Mouse (Mus musculus): ENCODE data around the gene Nr6a1. TPM values are rescaled to one million over a fixed set of nuclear protein-coding genes. Genes with fewer than 3 reads are reported as not detected.

Gene Nr6a1
- polyA plus RNA-seq, 1 experiment from 2014 or later: 2.0 TPM

- Histone ChIP-seq H3K9me3 (no peaks in the 10 kb centered on the region), H3K9ac (replicated peaks) (no peak overlapping the region), H3K4me1 (replicated peaks) (peaks cover 4% of the 10 kb centered on the region; the same call in 1 of the 2 replicates), H3K27ac (no peak overlapping the region), H3K36me3 (no peaks in the 10 kb centered on the region), H3K4me2 (replicated peaks) (no peak overlapping the region), H3K27me3 (no peaks in the 10 kb centered on the region), H3K4me3 (replicated peaks) (no peak overlapping the region)
- WGBS: 12% methylated on average over 4 of the region's 4 CpGs
- no peak for ATAC-seq
These were observed 12.5 kb downstream of the Nr6a1 start for GRCm38 (mm10) chr2:38914965-38915364.

DNA sequence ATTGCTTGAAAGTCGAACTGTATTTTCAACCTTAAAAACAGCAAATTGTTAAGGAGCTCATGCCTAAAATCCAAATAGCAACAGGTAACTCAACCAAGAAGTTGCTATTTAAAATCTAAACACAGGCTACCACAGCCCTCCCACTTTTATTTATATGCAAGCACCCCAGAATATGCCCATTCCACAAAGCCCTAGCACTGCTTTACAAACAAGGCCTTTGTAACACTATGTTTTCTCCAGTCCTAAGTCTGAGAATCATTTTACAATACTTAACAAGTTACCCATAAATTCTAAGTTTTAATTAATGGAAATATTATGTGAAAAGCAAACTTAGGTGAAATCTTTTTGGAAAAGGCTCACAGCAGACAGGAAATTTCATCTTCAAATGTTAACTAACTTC is 13.0 kb downstream of the Nr6a1 start:
- peaks cover 4% of the 10 kb centered on the region; the same call in 1 of the 2 replicates for H3K4me1 ChIP-seq (replicated peaks)
- ATAC-seq: no peak
- no peak overlapping the region for H3K9ac ChIP-seq (replicated peaks)
- WGBS: 53% methylated on average over 1 of the region's 1 CpGs
- no peaks in the 10 kb centered on the region for H3K36me3 ChIP-seq
- no peak overlapping the region for H3K4me3 ChIP-seq (replicated peaks)
- H3K27ac ChIP-seq: no peak overlapping the region
- H3K4me2 ChIP-seq (replicated peaks): no peak overlapping the region
- H3K27me3 ChIP-seq: no peaks in the 10 kb centered on the region
- no peaks in the 10 kb centered on the region for H3K9me3 ChIP-seq

DNA sequence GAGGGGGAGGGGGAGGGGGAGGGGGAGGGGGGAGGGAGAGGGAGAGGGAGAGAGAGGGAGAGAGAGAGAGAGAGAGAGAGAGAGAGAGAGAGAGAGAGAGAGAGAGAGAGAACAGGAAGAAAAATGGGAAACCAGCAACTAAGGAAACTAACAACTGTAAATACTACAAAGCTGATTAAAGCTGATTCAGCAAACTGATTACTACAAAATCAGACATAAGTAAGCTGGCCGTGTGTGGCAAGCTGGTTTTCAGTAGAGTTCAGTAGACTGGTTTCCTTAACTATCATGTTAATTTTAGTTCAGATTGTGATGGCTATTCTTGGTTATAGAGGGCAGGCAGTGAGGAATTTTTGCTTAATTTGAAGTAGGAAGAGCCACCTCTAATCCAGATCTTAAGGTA is 18.9 kb downstream of the Nr6a1 start:
- no peaks in the 10 kb centered on the region for H3K36me3 ChIP-seq
- H3K27ac ChIP-seq: no peak overlapping the region
- no peak overlapping the region for H3K4me3 ChIP-seq (replicated peaks)
- no peak overlapping the region for H3K4me2 ChIP-seq (replicated peaks)
- ATAC-seq: no peak
- no peaks in the 10 kb centered on the region for H3K9me3 ChIP-seq
- H3K27me3 ChIP-seq: no peaks in the 10 kb centered on the region
- WGBS: 70% methylated on average over 1 of the region's 1 CpGs
- H3K9ac ChIP-seq (replicated peaks): no peak overlapping the region
- no peaks in the 10 kb centered on the region for H3K4me1 ChIP-seq (replicated peaks)

- WGBS: 79% methylated on average over 5 of the region's 5 CpGs
- no peaks in the 10 kb centered on the region for H3K4me1 ChIP-seq (replicated peaks)
These were observed 21.4 kb downstream of the Nr6a1 start for GRCm38 (mm10) chr2:38906097-38906496.

DNA sequence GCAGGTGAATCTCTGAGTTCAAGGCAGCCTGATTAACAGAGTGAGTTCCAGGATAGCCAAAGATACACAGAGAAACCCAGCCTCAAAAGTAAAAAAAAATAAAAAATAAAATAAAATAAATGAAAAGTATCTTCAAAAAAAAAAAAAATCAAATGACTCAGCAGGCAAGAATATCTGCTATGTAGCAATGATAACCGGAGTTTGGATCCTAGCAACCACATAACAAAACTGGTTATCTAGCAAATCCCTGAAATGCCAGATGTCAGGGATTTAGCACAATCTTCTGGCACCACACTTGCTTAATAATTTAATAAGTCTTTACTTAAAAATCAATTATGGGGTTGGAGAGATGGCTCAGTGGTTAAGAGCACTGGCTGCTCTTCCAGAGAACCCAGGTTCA is 23.2 kb downstream of the Nr6a1 start:
- no peak for ATAC-seq
- Histone ChIP-seq H3K4me2 (replicated peaks) (no peak overlapping the region), H3K9me3 (no peaks in the 10 kb centered on the region), H3K27me3 (no peaks in the 10 kb centered on the region), H3K9ac (replicated peaks) (no peak overlapping the region), H3K4me3 (replicated peaks) (no peak overlapping the region), H3K27ac (no peak overlapping the region), H3K4me1 (replicated peaks) (no peaks in the 10 kb centered on the region), H3K36me3 (no peaks in the 10 kb centered on the region)
- WGBS: 86% methylated on average over 1 of the region's 1 CpGs

More at GRCm38 (mm10) chr2:38906097-38906496, 21.4 kb downstream of the Nr6a1 start:
- no peak overlapping the region for H3K4me2 ChIP-seq (replicated peaks)
- ATAC-seq: no peak
- no peak overlapping the region for H3K4me3 ChIP-seq (replicated peaks)
- H3K36me3 ChIP-seq: no peaks in the 10 kb centered on the region
- H3K9me3 ChIP-seq: no peaks in the 10 kb centered on the region
- H3K27me3 ChIP-seq: no peaks in the 10 kb centered on the region
- no peak overlapping the region for H3K9ac ChIP-seq (replicated peaks)
- H3K27ac ChIP-seq: no peak overlapping the region

- H3K27me3 ChIP-seq: no peaks in the 10 kb centered on the region
- no peaks in the 10 kb centered on the region for H3K36me3 ChIP-seq
- H3K9me3 ChIP-seq: no peaks in the 10 kb centered on the region
- no peak overlapping the region for H3K4me2 ChIP-seq (replicated peaks)
- H3K4me1 ChIP-seq (replicated peaks): no peaks in the 10 kb centered on the region
- ATAC-seq: no peak
- H3K4me3 ChIP-seq (replicated peaks): no peak overlapping the region
- no peak overlapping the region for H3K9ac ChIP-seq (replicated peaks)
- H3K27ac ChIP-seq: no peak overlapping the region
These were observed 24.6 kb downstream of the Nr6a1 start for GRCm38 (mm10) chr2:38902866-38903265.

DNA sequence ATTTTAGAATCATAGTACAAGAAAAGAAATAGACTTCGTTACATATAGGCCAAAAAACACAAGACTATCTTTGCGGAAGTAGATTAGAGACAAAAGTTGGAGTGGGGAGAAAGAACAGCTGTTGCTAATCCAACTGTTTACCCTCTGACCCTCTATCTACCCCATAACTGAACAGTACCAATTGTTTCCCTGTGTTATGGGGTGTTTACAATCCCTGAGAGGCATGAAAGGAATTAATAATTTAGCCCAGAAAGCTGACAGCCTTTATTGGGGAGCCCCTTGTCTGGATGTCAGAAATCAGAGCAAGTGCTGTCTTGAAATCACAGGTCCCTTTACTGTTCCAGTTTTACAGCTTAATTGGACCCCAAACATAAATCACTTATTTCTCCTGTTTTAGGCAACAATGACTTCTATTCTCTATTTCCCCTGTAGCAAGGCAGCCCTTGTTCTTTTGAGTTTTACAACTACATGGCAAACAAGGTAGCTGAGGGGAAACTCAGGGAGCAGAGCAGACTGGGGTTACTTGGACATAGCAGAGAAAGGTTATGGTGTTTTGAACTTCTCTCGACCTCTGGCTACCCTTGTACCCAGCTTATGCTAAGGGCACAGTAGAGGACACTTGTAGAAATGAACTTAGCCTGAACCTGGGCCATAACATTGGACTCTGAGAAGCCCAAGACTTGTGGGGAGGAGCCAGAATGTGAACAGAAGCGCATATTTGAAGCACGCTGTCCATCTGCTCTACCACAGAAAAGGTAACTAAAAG is 46.4 kb downstream of the Nr6a1 start:
- ATAC-seq: no peak
- WGBS: 91% methylated on average over 5 of the region's 5 CpGs

GRCm38 (mm10) chr2:38874544-38875108 is 52.9 kb downstream of the Nr6a1 start:
- Histone ChIP-seq H3K36me3 (peaks cover 50% of the 10 kb centered on the region), H3K9me3 (no peaks in the 10 kb centered on the region), H3K27me3 (no peaks in the 10 kb centered on the region), H3K9ac (replicated peaks) (no peak overlapping the region), H3K4me3 (replicated peaks) (no peak overlapping the region), H3K4me1 (replicated peaks) (no peaks in the 10 kb centered on the region), H3K4me2 (replicated peaks) (no peak overlapping the region), H3K27ac (no peak overlapping the region)
- 25% methylated on average over 1 of the region's 1 CpGs for WGBS
- ATAC-seq: no peak

More for the DNA sequence above, 46.4 kb downstream of the Nr6a1 start:
- H3K9ac ChIP-seq (replicated peaks): no peak overlapping the region
- H3K9me3 ChIP-seq: no peaks in the 10 kb centered on the region
- H3K27me3 ChIP-seq: no peaks in the 10 kb centered on the region
- H3K27ac ChIP-seq: no peak overlapping the region
- H3K4me3 ChIP-seq (replicated peaks): no peak overlapping the region
- no peak overlapping the region for H3K4me2 ChIP-seq (replicated peaks)
- no peaks in the 10 kb centered on the region for H3K4me1 ChIP-seq (replicated peaks)
- peaks cover 37% of the 10 kb centered on the region for H3K36me3 ChIP-seq

DNA sequence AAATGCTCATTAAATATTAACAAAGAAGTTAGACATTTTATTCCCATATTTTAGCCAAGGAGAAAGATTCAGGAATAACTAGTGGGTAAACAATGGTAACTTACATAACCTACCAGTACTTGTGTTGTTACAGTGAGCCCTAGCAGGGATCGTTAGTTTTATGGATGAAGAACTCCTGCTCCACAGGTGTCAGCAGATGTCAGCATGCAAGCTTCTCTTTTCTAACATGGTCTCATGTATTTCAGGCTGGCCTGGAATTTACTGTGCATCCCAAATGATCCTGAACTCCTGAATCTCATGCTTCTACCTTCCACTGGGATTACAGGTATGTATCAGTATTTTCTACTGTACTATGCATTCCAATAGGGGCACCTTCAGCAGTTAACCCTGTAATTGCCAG is 54.8 kb downstream of the Nr6a1 start:
- WGBS: 67% methylated on average over 1 of the region's 1 CpGs
- Histone ChIP-seq H3K4me1 (replicated peaks) (no peaks in the 10 kb centered on the region), H3K36me3 (peaks cover 35% of the 10 kb centered on the region), H3K4me2 (replicated peaks) (no peak overlapping the region), H3K9ac (replicated peaks) (no peak overlapping the region), H3K27me3 (no peaks in the 10 kb centered on the region), H3K4me3 (replicated peaks) (no peak overlapping the region), H3K9me3 (no peaks in the 10 kb centered on the region), H3K27ac (no peak overlapping the region)
- no peak for ATAC-seq

DNA sequence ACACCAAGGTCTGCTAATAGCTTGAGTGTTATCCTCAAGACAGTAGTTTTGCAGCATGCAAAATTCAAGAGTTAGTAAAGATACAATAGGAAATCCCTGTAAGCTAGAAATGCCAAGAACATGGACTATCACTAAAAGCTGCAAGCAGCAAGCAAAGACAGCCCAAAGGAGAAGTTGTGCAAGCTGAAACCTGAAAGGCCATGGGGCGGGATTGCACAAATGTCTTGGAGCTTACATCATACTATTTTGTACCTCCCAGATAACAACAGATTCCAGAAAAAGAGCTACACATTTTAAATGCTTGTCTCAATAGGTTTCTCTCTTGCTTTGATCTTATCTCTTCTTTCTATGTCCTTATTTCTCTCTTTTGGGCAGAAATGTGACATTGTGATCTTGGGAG is 60.8 kb downstream of the Nr6a1 start:
- no peak for ATAC-seq
- WGBS: 96% methylated on average over 1 of the region's 1 CpGs
- H3K4me2 ChIP-seq (replicated peaks): no peak overlapping the region

GRCm38 (mm10) chr2:38864011-38864410 is 63.5 kb downstream of the Nr6a1 start:
- H3K9ac ChIP-seq (replicated peaks): no peak overlapping the region
- no peaks in the 10 kb centered on the region for H3K4me1 ChIP-seq (replicated peaks)
- no peaks in the 10 kb centered on the region for H3K27me3 ChIP-seq
- no peak overlapping the region for H3K4me2 ChIP-seq (replicated peaks)
- H3K4me3 ChIP-seq (replicated peaks): no peak overlapping the region
- no peaks in the 10 kb centered on the region for H3K9me3 ChIP-seq
- 54% methylated on average over 4 of the region's 4 CpGs for WGBS
- peaks cover 15% of the 10 kb centered on the region; the same call in 1 of the 2 replicates for H3K36me3 ChIP-seq
- no peak overlapping the region for H3K27ac ChIP-seq
- ATAC-seq: no peak

More for the DNA sequence above, 60.8 kb downstream of the Nr6a1 start:
- H3K27ac ChIP-seq: no peak overlapping the region
- no peaks in the 10 kb centered on the region for H3K27me3 ChIP-seq
- no peak overlapping the region for H3K4me3 ChIP-seq (replicated peaks)
- H3K9ac ChIP-seq (replicated peaks): no peak overlapping the region
- no peaks in the 10 kb centered on the region for H3K4me1 ChIP-seq (replicated peaks)
- peaks cover 6% of the 10 kb centered on the region; the same call in 1 of the 2 replicates for H3K36me3 ChIP-seq
- H3K9me3 ChIP-seq: no peaks in the 10 kb centered on the region

- Histone ChIP-seq H3K4me1 (replicated peaks) (no peaks in the 10 kb centered on the region), H3K36me3 (peaks cover 32% of the 10 kb centered on the region), H3K9ac (replicated peaks) (no peak overlapping the region), H3K9me3 (no peaks in the 10 kb centered on the region), H3K27ac (no peak overlapping the region), H3K27me3 (no peaks in the 10 kb centered on the region), H3K4me2 (replicated peaks) (no peak overlapping the region), H3K4me3 (replicated peaks) (no peak overlapping the region)
- ATAC-seq: no peak
- 86% methylated on average over 1 of the region's 1 CpGs for WGBS
These were observed 75.7 kb downstream of the Nr6a1 start for GRCm38 (mm10) chr2:38851797-38852196.
